Mouse (Mus musculus) spleen, adult 18-20 months (tissue): Measurements from ENCODE around the gene Dtd2.

ENCODE experiments used
- DNase-seq, 2 experiments: peaks; one replicate each; pipeline ENCODE4 v3.0.0; 2022; ENCODE audit warnings: mixed read lengths in 2 of 2

Gene Dtd2

DNA sequence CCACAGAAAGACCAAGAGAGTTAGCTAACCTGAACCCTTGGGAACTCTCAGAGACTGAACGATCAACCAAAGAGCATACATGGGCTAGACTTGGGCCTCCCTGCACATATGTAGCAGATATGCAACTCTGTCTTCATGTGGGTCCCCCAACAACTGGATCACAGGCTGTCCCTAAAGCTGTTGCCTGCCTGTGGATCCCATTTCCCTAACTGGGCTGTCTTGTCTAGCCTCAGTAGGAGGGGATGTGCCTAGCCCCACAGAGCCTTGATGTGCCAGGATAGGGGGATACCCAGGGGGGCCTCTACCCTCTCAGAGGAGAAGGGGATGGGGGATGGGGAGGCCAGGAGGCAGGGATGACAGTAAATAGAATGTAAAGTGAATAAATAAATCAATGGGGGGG is 22.7 kb downstream of the Dtd2 start:
- no peak for DNase-seq

DNA sequence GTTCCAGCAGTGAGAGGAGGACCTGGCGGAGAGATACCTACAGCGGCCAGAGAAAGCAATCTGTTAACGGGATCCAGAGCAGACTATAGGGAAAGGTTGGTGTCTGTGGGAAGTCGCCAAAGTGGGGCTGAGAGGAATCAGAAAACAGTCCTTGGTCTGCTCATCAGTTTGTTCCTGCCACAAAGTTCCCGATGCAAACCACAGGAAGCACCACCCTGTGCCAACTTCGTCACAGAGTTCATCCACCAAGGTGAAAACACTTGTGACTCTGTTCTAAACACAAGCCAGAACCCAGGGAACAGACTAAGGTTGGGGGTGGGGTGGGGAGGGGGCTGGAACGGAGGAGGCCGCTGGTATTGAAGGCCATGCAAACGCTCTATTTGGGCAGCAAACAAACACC is 29.8 kb downstream of the Dtd2 start:
- no peak for DNase-seq

DNA sequence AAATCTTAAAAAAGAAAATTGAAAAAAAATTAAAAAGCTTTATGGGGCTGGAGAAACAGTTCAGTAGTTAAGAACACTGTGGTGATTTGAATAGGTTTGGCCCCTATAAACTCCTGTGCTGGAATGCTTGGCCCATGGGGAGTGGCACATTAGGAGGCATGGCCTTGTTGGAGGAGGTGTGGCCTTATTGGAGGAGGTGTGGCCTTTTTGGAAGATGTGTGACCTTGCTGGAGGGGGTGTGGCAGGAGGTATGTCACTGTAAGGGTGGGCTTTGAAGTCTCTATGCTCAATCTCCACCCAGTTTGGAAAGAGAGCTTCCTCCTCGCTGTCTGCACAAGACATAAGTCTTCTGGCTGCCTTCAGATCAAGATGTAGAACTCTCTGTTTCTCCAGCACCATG is 31.9 kb downstream of the Dtd2 start:
- DNase-seq = no peak

DNA sequence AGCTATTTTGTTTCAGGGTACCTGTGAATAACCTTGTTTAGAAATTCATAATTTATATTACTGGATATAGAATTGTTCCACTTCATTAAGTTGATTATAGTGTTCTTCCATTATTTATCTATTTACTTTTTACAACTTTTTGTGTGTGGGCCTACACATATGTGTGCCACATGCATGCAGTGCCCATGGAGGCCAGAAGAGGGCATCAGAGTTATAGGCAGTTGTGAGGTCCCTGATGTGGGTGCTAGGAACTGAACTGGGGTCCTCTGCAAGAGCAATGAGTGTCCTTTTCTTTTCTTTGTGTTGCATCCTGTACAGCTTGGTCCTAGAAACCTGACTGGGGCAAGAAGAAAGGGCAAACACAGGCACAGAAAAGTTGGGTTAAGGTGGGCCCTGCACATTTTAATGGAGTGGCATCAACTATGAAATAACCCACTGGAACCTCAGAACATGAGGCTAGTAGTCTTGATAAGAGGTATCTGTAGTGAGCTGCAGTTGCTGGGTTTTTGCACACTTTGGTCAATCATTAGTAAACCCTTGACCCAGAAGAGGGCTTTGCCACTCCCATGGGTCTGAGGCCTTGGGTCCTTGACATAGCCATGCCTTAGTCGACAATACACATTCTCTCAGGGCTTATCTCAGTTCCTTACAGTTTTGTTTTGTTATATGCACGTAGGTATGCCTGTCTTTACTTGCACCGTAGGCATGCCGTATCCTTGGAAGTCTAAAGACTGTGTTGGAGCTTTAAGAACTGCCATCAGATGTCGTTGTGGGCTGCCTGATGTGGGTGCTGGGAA is 33.8 kb downstream of the Dtd2 start:
- no peak for DNase-seq

DNA sequence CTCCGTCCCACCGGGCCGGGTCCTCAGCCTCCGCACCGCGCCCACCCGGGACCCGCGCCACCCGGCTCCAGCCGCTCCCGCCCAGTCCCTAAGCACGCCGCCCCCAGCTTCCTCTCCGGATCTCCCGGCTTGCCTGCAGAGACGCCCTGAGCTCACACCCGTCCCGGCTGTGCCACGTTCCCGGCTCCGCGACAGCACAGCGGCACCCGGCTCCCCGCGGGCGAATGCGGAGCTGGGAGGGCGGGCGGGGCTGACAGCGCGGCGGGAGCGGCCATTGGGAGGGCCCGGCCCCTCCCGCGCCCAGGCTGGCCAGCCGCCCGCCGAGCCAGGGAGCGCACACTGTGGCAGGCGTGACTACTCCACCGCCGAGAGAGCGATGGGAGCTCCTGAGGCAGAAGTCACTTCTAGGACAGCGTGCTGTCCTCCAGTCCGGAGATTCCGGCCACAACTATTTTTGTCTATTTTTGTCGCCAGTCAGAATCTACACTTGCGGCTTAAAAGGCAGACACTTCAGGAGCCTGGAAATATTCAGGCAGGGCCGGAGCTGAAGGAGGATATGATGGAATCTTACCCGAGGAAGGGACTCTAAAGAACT is 35.1 kb downstream of the Dtd2 start, which contains the start of gene Heatr5a:
Gene Heatr5a (minus strand): TSS at position 252 of the 595 bp plus-strand sequence.
- peak; percentile 76 to 89 for DNase-seq

DNA sequence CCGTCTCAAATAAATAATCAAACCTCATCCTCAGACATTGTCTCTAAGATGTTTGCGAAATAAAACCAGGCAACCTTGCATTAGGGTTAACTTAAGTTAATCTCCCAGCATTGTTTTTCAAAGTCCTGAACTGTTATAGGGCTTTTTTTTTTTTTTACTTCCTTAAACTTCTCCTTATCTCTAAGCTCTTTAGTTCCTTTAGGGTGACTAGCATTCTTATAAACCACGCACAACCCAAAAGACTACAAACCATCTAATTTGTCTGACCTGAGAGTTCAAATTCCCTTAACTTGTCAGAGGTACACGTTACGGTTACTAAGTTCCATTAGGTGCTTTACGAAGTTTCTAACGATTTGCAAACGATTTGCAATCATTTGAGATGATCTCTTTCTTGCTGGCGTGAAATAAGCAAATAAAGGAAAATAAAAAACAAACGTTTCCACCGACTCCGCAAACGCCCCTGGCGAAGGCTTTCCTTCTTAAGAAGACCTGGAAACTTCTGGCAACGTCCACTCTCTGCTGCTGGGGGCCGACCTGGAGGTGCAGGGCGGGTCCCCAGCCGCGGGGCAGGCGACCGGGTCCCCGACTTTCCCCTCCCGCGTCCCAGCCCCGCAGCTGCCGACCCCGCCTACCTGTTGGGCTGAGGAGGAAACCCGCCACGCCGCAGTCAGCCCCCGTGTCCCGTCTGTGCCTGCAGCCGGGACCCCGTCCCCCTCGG is 35.8 kb downstream of the Dtd2 start:
- no peak for DNase-seq

DNA sequence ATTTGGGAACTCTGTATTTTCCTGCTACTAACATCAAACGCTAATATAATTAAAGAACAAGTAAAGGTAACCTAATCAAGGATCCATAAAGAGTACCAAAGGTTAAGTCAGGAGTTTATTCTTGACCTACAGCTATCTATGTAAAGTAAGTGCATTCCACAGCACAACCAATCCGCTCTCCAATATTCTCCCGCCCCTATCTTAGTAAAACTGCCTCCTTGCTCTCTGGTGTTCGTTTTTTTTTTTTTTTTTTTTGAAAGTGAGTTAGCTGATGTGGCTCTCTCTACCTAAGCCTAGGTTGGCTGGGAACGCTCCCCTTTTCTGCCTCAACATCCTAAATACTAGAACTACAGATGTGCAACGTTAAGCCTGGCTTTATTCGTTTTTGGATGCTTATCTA is 36.4 kb downstream of the Dtd2 start:
- DNase-seq = no peak

DNA sequence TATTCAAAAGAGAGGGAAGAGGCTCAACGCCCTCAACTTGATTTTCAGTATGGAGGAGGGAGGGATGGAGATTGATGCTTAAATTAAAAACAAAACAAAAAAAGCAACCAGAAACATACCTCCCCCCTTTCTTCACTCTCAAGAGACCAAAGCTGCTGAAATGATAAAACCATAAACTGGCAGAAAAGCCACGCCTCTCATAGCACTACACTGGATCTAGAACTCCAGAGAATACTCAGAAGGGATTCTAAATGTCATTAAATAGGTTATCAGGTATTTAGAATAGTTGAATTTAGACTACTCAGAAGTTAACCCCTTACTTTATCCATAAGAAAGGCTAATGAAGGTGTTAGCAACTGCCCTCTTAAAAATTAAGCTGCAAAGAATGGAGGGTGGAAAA is 37.2 kb downstream of the Dtd2 start:
- DNase-seq = no peak

DNA sequence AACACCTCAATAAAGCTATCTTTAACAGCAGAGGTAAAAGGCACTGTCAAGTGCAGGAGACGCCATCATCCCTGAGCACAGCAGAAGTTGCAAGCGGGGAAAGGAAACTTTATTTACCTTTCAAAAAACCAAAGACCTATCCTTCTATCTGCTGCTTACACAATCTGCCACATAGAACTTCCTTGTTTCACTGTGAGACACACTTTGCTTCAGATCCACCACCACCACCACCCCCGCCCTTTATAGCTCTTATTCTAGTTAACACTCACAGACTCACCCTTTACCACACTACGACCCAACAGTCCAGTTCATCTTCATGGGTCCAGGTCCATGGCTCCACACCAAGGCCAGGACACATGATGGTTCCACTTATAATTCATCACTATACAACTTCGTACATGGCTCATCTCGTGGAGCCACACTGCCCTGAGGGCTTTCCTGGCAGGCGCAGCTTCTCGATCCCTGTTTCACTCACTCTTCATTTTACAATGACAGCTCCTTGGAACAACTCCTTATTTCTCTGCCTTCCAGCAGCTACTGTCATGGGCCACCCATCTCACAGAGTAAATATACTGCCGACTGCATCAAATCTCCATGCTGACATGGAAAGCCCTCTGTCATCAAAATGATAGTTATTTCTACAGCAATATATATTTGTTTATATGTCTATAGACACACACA is 38.2 kb downstream of the Dtd2 start:
- DNase-seq = no peak

DNA sequence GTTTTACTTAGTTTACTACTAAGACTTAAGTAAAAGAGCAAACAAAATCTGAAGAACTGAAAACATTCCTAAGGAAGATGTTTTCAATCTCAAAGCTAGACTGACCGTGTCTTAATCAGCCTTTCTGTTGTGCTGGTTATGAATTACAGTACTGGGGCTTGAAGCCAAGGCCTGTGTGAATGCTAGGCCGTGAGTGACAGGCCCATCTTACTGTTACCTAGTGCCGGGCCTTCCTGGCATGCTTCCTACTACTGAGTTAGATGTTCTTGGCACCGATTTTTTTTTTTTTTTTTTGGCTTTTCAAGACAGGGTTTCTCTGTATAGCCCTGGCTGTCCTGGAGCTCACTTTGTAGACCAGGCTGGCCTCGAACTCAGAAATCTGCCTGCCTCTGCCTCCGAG is 48.7 kb downstream of the Dtd2 start:
- no peak for DNase-seq

DNA sequence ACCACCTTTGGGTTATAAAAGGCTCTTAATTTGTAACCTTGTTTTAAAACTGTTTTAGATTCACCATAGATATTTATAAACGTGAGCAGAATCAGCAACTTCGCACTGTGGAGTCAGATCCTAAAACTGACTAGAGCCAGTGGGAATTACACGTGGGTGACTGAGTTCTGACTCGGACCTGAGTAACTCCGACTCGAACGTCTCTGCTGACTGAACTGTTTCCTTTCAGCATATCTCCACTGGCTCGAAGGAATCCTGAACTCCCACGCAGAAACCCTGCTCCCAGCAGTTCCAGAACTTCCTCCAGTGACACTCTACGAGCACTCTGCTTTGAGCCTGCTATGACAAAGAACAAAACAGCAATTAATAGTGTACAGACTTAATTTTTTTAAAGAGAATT is 54.0 kb downstream of the Dtd2 start:
- DNase-seq = no peak

DNA sequence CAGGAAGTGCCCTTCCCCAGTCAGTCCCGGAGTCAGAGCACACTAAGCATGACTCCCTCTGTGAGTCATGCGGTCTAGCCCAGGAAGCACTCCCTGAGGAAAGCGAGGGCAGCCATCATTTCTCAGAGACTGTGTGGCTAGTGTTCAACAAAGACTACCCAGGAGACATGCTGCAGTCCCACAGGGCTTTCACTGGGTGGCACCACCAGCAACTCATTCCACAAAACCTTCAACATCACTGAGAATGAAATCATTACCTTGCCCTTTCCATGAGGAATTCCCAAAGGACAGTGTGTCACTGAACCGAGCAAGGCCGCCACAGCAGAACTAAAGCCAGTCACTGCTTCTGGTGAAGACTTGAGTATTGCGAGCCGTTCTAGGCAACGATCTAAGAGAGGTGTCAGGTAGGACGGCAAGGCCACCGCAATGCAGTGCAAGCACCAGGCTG is 58.8 kb downstream of the Dtd2 start:
- DNase-seq = no peak

DNA sequence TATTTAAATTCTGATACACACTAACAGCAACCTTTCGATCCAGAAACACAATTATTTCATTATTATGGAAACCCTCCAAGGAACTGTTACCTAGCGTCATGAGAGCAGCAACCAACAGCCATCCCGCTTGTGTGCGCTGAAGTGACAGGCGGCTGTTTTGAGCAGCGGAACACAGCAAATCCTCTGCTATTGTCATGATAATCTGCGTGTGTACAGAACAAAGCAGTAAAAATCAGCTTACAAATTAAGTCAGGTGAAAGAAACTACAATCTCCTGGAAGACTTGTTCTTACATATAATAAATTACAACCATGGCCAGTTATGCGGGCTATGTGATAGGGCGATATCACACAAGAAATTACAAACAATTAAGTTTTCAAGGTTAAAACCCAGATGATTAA is 61.0 kb downstream of the Dtd2 start:
- no peak for DNase-seq

DNA sequence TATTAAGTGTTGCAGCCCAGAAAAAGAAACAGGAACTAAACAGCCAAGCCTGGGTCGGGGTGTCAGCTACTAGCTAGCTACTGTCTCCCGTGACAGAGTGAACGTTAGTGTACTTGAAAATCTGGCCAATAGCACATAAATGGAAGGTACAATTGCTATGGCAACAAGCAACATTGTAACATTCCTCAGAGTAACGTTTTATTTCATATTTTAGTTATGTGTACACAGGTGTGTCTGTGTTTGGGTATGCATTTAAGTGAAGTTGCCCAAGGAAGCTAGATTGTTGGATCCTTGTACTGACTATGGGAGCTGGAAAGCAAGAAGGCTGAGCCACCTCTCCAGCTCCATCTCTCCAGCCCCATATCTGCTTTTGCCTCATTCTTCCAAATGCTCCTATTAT is 66.5 kb downstream of the Dtd2 start:
- DNase-seq = no peak
